Mouse (Mus musculus): ENCODE measurements around the gene Msi2.

- TF ChIP-seq CTCF (IDR thresholded peaks at IDR 0.05; ENCODE audit: control insufficient read depth, insufficient read depth, insufficient replicate concordance, low read depth, low read length) (no peak), POLR2A (IDR thresholded peaks at IDR 0.05; ENCODE audit: control insufficient read depth, low read depth, low read length) (no peak)
Observed at GRCm38 (mm10) chr11:88703220-88703619, 15.1 kb downstream of the Msi2 start.
